Mouse (Mus musculus) urinary bladder, adult 2 months (tissue): ENCODE measurements around the gene Anp32e. TPM values are rescaled to one million over a fixed set of nuclear protein-coding genes. Genes with fewer than 3 reads are reported as not detected.
"Not testable (repeated sequence)": the region's sequence is repeated elsewhere in the genome, so short reads cannot be mapped to it uniquely, and the experiment has no call there.

Source experiments
- DNase-seq: peaks from one replicate; pipeline ENCODE4 v3.0.0; 2022; ENCODE audit warnings: low spot score
- polyA plus RNA-seq: library from polyadenylated mRNA; depleted of rRNA; stranded (reverse); fragments of >200 nt; gene quantifications from 2 replicates; pipeline ENCODE4 v1.2.3, GENCODE M21; 2012

Anp32e gene
- polyA plus RNA-seq, 1 experiment: 53.4 TPM

- DNase-seq: no peak
Observed at GRCm38 (mm10) chr3:95972873-95973634, 44.0 kb downstream of the Anp32e start.

DNA sequence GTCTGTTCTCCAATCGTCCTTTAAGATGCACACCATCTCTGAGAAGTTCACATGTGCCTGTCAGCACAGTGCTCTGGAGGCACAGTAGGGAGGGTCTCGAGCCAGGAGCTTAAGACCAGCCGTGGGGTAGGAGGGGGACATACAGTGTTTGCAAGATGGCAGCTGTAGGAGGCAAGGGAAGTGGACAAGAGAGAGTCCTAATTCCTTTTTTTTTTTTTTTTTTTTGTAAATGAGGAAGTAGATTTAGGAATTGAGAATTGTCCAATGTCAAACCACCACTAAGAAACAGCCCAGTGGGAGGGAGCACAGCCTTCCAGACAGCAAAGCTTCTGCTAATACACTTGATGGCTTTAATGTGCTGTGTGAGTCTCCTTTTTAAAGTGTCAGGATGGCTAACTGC is 48.0 kb downstream of the Anp32e start:
- no peak for DNase-seq

DNA sequence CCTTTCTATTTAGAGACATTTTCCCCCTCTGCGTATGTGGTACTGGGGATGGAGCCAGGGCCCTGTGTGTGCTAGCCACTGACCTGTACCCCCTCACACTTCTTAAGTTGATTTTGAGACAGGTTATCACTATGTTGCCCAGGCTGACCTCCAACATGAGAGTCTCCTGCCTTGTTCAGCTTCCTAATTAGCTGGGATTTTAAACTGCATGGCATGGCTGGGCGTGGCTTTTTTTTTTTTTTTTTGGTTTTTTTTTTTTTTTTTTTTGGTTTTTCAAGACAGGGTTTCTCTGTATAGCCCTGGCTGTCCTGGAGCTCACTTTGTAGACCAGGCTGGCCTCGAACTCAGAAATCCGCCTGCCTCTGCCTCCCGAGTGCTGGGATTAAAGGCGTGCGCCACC is 48.5 kb downstream of the Anp32e start:
- not testable (repeated sequence) for DNase-seq

GRCm38 (mm10) chr3:95978265-95978664 is 49.2 kb downstream of the Anp32e start:
- DNase-seq: no peak

- no peak for DNase-seq
Observed at GRCm38 (mm10) chr3:95980276-95980970, 51.4 kb downstream of the Anp32e start.

DNA sequence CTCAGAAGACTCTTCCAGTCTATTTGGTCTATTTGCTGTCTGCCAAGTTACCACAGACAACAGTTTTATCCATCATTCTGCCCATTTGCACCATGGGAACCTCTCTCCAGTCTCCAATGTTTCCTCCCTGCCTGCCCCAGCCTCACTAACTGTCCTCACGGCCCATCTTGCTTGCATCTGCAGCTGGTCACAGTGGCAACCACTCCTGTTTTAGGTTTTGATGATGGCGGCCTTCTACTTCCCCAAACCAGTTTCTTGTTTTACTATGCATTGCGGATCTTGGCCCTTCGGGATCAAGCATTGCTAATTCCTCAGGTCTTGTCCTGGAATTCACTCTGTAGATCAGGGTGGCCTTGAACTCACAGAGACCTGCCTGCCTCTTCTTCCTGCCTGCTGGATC is 53.1 kb downstream of the Anp32e start:
- no peak for DNase-seq

GRCm38 (mm10) chr3:95985209-95986000 is 56.4 kb downstream of the Anp32e start:
- no peak for DNase-seq

DNA sequence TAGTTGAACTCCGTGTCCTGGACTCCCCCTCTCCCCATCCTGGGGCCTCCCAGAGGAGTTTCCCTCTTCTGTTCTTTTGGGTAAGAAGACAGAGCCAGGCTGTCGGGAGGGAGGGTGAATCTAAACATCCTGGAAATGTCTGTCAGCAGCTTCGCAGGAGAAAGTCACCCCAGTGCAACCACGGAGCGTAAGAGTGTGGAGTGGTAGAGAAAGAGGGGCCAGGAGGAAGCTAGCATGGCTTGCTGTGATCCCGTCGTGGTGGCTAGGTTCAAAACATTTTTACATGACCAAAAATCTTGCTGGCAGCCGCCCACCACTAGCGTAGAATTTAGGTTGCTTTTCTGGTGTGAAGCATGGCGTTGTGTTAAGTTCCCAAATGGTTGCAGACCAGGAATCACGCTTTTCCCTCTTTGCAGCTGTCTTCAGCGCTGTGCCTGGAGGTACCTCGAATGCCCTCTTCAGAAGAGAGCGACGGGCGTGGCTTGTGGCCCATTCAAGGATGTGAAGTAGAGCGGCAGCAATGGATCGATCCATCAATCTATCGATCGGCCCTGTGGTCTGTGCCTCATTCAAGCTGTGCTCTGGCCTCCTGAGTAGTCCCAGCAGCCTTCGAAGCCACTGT is 57.1 kb downstream of the Anp32e start:
- DNase-seq: no peak

DNA sequence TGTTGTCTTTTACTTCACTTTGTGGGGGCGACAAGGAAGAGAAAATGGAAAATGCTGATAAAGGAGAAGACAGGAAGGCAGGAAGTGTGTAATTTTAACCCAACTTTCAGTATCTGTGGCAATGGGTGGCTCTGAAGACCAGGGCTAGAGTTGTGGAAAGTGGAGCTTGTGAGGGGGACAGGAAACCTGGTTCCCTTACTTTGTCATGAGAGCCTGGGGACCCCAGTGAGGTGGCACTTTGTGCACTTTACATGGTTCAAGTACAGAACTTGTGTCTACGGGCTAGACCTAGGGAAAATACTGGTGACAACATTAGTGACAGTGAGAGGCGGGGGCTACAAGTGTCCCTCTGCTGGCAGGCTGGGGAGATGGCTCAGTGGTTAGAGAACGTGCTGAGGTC is 57.9 kb downstream of the Anp32e start:
- no peak for DNase-seq

GRCm38 (mm10) chr3:95987386-95988110 is 58.5 kb downstream of the Anp32e start:
- DNase-seq: no peak

DNA sequence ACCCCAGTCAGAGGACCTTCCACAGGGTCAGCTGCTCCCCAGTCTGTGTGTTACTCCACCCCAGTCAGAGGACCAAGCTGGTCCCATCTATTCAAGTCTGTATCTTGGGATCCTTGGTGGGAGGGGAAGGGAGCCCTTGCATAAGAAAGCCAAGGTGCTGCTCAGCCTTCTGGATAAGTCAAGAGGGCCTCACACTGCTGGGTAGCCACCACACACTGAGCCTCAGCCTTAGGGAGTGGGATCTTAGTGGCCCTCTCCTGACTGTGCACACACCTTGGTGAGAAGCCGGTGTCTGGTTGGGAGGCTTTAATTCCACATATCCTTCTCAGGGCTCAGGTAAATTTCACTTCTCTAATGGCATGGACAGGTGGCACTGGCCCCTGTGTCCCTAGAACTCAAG is 59.1 kb downstream of the Anp32e start:
- DNase-seq: no peak

DNA sequence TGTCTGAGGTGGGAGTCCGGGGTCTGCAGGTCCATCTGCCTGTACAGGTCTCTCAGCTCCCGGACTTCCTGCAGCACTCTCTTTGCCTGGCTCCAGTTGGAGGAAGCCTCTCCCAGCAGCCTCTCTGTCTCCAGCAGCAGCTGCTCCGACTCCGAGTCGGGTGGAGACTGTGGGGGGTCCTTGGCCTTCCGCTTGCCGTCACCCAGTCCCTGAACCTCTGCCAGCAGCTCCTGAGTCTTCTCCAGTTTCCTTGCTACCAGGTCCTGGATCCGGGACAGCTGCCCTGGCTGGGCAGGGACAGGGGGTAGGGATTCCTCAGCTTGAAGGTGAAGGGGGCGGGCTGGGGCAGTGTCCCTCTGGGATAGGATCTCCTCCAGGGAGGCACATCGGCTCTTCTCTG is 59.9 kb downstream of the Anp32e start:
- DNase-seq: no peak

DNA sequence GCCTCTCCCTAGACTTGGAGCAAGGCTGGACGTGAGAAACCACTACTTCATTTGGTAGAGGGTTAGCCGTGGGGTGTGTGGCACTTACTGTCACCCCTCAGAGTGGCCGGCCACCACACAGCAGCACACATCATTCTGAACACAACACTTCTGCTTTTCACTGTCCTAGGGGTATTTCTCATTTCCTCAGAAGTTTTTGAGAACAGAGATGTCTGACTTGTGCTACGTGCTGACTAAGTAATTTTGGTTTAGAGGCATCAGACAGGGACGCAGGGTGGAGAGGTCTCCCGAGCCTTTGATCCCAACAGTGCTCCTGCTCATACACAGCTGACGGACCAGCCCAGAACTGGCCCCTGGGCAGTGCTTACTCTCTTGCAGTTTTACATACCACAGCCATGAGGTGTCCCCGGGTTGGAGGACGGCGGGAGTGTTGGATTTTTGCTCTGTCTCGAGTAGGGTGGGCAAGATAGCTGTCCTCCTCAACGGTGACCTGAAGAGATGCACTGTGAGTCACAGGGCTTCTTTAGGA is 61.4 kb downstream of the Anp32e start:
- no peak for DNase-seq

- no peak for DNase-seq
Observed at GRCm38 (mm10) chr3:95992990-95993603, 64.1 kb downstream of the Anp32e start.

DNA sequence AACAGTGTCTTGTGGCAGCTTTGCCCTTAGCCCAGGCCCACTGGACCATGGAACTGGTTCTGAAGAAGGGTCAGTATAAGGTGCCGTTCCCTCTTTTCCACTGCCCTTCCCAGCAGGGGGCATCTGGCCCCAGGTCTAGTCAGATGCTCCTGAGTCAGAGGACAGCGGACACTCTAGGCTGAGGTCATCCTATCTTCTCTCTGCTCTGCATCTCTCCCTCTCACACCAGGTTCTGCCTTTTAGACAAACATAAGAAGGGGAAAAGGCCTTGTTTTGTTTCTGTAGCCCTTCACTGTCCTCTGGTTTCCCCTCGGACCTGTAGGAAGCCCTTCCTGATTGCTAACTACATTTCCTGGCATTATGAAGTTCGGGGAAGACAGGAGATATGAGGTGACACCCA is 64.8 kb downstream of the Anp32e start:
- no peak for DNase-seq

DNA sequence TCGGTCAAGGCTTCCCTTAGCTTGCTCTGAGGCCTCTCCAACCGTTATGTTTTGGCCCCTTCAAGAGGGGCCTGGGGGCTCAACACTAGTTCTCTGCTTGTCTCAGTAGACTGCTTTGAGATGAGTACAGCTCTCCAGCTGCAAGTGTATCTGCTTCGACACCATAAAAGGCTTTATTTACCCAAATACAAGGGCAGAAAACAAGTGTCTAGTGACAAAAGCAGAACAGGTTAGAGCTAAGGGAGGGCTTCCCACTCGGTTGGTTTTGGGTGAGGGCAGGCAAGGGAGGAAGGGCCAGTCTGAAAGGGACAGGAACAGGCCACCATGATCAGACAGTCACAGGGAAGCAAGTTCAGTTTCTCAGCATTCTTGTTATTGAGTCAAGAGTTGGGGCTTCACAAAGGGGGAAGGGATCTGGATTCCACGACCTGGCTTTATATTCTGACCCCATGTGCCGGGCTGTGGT is 65.4 kb downstream of the Anp32e start:
- DNase-seq: no peak

DNA sequence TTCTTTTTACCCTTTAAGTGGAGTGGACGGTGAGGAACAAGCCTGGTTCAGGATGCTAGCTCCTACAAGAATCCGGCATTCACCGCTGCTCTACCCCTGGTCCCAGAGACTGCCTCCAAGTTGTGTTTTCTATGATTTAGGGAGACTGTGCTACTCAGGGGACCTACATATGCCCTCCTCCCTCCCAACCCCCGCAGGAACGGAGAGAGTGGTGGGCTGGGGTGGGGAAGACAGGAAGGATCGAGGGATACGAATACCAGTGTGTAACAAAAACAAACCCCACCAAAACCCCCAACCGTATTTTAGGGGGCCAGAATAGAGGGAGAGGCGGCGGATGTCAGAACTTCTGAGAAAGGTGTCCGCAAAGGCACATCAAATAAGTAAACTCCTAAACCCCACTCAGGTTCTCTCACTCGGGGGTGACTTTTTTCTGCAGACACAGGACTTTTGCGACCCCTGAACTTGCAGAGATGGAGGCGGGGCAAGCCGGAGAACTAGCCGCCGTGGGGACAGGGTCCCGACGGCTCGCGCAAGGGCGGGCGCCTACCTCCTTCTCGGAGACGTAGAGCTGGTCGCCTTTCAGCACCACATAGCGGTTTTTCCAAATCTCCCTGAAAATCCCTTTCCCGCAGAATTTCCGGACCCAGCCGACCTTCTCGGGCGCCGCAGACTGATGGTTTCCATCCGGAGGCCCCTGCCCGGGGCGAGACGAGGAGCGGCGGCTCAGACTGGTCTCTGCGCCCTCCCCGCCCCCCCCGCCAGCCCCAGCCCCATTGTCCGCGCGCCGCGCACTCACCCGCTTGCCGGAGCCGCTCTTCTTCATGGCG is 66.1 kb downstream of the Anp32e start:
- no peak for DNase-seq

- peak; percentile 59 for DNase-seq
Observed at GRCm38 (mm10) chr3:95995802-95996428, 66.9 kb downstream of the Anp32e start, which contains the start of gene Plekho1. Gene Plekho1, minus strand, starts transcription at chr3:95996001.

DNA sequence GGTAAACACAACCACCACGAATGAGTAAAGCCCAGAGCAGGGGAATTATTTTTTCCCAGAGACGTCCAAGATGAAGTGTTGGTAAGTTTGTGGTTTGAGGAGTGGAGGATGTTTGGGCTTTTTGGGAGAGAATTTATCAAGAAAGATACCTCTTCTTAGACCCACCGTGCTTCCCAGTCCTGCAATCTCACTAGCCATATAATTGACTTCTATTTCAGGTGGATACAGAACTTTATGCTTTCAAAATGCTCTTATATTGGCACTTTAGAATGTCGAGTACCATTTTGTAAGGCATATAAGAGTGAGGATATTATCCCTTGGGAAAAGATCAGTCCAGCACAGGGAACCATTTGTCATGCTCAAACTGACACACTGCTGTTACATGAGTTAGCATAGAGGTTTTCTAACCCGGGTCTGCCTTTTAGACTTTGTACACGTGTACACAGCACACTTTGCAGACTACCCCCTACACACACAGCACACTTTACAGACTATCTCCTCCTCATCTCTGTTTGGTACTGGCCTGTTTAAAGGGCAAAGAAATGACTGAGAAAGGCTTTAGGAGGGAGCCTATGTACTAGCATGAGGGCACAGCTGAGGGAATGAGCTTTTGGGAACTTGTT is 67.5 kb downstream of the Anp32e start:
- DNase-seq: no peak
